Mouse (Mus musculus): Measurements from ENCODE around the gene Coro7. TPM values are rescaled to one million over a fixed set of nuclear protein-coding genes. Genes with fewer than 3 reads are reported as not detected.

The Coro7 gene
- total and polyA plus RNA-seq, 2 experiments: 6.1 to 22.7 TPM

- DNase-seq (ENCODE audit: extremely low read depth, low read depth, low spot score): no peak
- Histone ChIP-seq H3K4me1 (ENCODE audit: control insufficient read depth, insufficient read depth, low read length) (peaks cover 19% of the 10 kb centered on the region), H3K27ac (replicated peaks; ENCODE audit: insufficient read depth, low read depth, low read length) (no peak overlapping the region), H3K27me3 (ENCODE audit: control insufficient read depth, insufficient read depth, low read length) (no peaks in the 10 kb centered on the region), H3K9ac (ENCODE audit: low read depth, low read length) (no peak overlapping the region), H3K36me3 (ENCODE audit: control insufficient read depth, insufficient read depth, low read length) (no peaks in the 10 kb centered on the region; the same call in 1 of the 2 replicates), H3K79me2 (ENCODE audit: control insufficient read depth, insufficient read depth, low read length) (no peaks in the 10 kb centered on the region), H3K4me3 (ENCODE audit: insufficient read depth, low read depth, low read length) (no peak overlapping the region)
- TF ChIP-seq POLR2A (IDR thresholded peaks at IDR 0.05; ENCODE audit: extremely low read depth, insufficient read depth, low read length): no peak
- no peak for TF ChIP-seq CTCF (IDR thresholded peaks at IDR 0.05; ENCODE audit: low read depth, low read length)
- 64% methylated on average over 11 of the region's 11 CpGs for WGBS
These were observed 23.6 kb downstream of the Coro7 start for GRCm38 (mm10) chr16:4655764-4656570.

GRCm38 (mm10) chr16:4655251-4655734, 24.3 kb downstream of the Coro7 start:
- H3K79me2 ChIP-seq (ENCODE audit: control insufficient read depth, insufficient read depth, low read length): no peaks in the 10 kb centered on the region; the same call in 1 of the 2 replicates
- TF ChIP-seq CTCF (IDR thresholded peaks at IDR 0.05; ENCODE audit: low read depth, low read length) (peak; percentile 67), POLR2A (IDR thresholded peaks at IDR 0.05; ENCODE audit: extremely low read depth, insufficient read depth, low read length) (no peak)
- WGBS: 42% methylated on average over 4 of the region's 4 CpGs
- no peak overlapping the region for H3K4me3 ChIP-seq (ENCODE audit: insufficient read depth, low read depth, low read length)
- no peak overlapping the region for H3K9ac ChIP-seq (ENCODE audit: low read depth, low read length)
- peaks cover 20% of the 10 kb centered on the region for H3K4me1 ChIP-seq (ENCODE audit: control insufficient read depth, insufficient read depth, low read length)
- H3K27me3 ChIP-seq (ENCODE audit: control insufficient read depth, insufficient read depth, low read length): no peaks in the 10 kb centered on the region
- H3K36me3 ChIP-seq (ENCODE audit: control insufficient read depth, insufficient read depth, low read length): no peaks in the 10 kb centered on the region; the same call in 1 of the 2 replicates
- peak overlapping the region; percentile 22; the same call in 1 of the 2 replicates for H3K27ac ChIP-seq (replicated peaks; ENCODE audit: insufficient read depth, low read depth, low read length)
- DNase-seq (ENCODE audit: extremely low read depth, low read depth, low spot score): peak; percentile 64

GRCm38 (mm10) chr16:4654706-4655105, 24.9 kb downstream of the Coro7 start:
- peaks cover 1% of the 10 kb centered on the region for H3K79me2 ChIP-seq (ENCODE audit: control insufficient read depth, insufficient read depth, low read length)
- H3K4me1 ChIP-seq (ENCODE audit: control insufficient read depth, insufficient read depth, low read length): peaks cover 20% of the 10 kb centered on the region
- H3K9ac ChIP-seq (ENCODE audit: low read depth, low read length): no peak overlapping the region
- peak overlapping the region; percentile 26; the same call in 1 of the 2 replicates for H3K27ac ChIP-seq (replicated peaks; ENCODE audit: insufficient read depth, low read depth, low read length)
- TF ChIP-seq POLR2A (IDR thresholded peaks at IDR 0.05; ENCODE audit: extremely low read depth, insufficient read depth, low read length) (no peak), CTCF (IDR thresholded peaks at IDR 0.05; ENCODE audit: low read depth, low read length) (peak; percentile 61)
- H3K4me3 ChIP-seq (ENCODE audit: insufficient read depth, low read depth, low read length): no peak overlapping the region
- peaks cover 2% of the 10 kb centered on the region; the same call in 1 of the 2 replicates for H3K36me3 ChIP-seq (ENCODE audit: control insufficient read depth, insufficient read depth, low read length)
- peak; percentile 52 for DNase-seq (ENCODE audit: extremely low read depth, low read depth, low spot score)
- 72% methylated on average over 10 of the region's 10 CpGs for WGBS
- H3K27me3 ChIP-seq (ENCODE audit: control insufficient read depth, insufficient read depth, low read length): no peaks in the 10 kb centered on the region

GRCm38 (mm10) chr16:4652707-4653416, 26.7 kb downstream of the Coro7 start:
- H3K9ac ChIP-seq (ENCODE audit: low read depth, low read length): no peak overlapping the region
- H3K4me1 ChIP-seq (ENCODE audit: control insufficient read depth, insufficient read depth, low read length): peaks cover 20% of the 10 kb centered on the region
- WGBS: 53% methylated on average over 4 of the region's 4 CpGs
- H3K79me2 ChIP-seq (ENCODE audit: control insufficient read depth, insufficient read depth, low read length): peaks cover 13% of the 10 kb centered on the region
- peak overlapping the region; percentile 17; the same call in 1 of the 2 replicates for H3K27ac ChIP-seq (replicated peaks; ENCODE audit: insufficient read depth, low read depth, low read length)
- no peaks in the 10 kb centered on the region for H3K27me3 ChIP-seq (ENCODE audit: control insufficient read depth, insufficient read depth, low read length)
- DNase-seq (ENCODE audit: extremely low read depth, low read depth, low spot score): peak; percentile 77
- no peak overlapping the region for H3K4me3 ChIP-seq (ENCODE audit: insufficient read depth, low read depth, low read length)
- TF ChIP-seq POLR2A (IDR thresholded peaks at IDR 0.05; ENCODE audit: extremely low read depth, insufficient read depth, low read length): no peak
- TF ChIP-seq CTCF (IDR thresholded peaks at IDR 0.05; ENCODE audit: low read depth, low read length): no peak
- peaks cover 4% of the 10 kb centered on the region; the same call in 1 of the 2 replicates for H3K36me3 ChIP-seq (ENCODE audit: control insufficient read depth, insufficient read depth, low read length)

GRCm38 (mm10) chr16:4651624-4652023, 28.0 kb downstream of the Coro7 start:
- H3K36me3 ChIP-seq (ENCODE audit: control insufficient read depth, insufficient read depth, low read length): peaks cover 4% of the 10 kb centered on the region; the same call in 1 of the 2 replicates
- no peak overlapping the region for H3K27ac ChIP-seq (replicated peaks; ENCODE audit: insufficient read depth, low read depth, low read length)

More at GRCm38 (mm10) chr16:4651624-4652023, 28.0 kb downstream of the Coro7 start:
- H3K4me3 ChIP-seq (ENCODE audit: insufficient read depth, low read depth, low read length): no peak overlapping the region
- H3K9ac ChIP-seq (ENCODE audit: low read depth, low read length): no peak overlapping the region
- DNase-seq (ENCODE audit: extremely low read depth, low read depth, low spot score): no peak
- TF ChIP-seq CTCF (IDR thresholded peaks at IDR 0.05; ENCODE audit: low read depth, low read length) (no peak), POLR2A (IDR thresholded peaks at IDR 0.05; ENCODE audit: extremely low read depth, insufficient read depth, low read length) (no peak)
- H3K4me1 ChIP-seq (ENCODE audit: control insufficient read depth, insufficient read depth, low read length): peaks cover 20% of the 10 kb centered on the region
- H3K27me3 ChIP-seq (ENCODE audit: control insufficient read depth, insufficient read depth, low read length): no peaks in the 10 kb centered on the region
- WGBS: 90% methylated on average over 7 of the region's 7 CpGs
- peaks cover 17% of the 10 kb centered on the region for H3K79me2 ChIP-seq (ENCODE audit: control insufficient read depth, insufficient read depth, low read length)
